Mouse (Mus musculus) liver, embryonic 14 days (tissue): Measurements from ENCODE around the gene E130116L18Rik. TPM values are rescaled to one million over a fixed set of nuclear protein-coding genes. Genes with fewer than 3 reads are reported as not detected.

Experiments used
- polyA plus RNA-seq: library from polyadenylated mRNA; depleted of rRNA; stranded (reverse); fragments of >200 nt; gene quantifications from 2 replicates; pipeline ENCODE4 v1.2.3, GENCODE M21; 2012; rRNA removed

Gene E130116L18Rik
- polyA plus RNA-seq, result not detected in 2 replicates

DNA sequence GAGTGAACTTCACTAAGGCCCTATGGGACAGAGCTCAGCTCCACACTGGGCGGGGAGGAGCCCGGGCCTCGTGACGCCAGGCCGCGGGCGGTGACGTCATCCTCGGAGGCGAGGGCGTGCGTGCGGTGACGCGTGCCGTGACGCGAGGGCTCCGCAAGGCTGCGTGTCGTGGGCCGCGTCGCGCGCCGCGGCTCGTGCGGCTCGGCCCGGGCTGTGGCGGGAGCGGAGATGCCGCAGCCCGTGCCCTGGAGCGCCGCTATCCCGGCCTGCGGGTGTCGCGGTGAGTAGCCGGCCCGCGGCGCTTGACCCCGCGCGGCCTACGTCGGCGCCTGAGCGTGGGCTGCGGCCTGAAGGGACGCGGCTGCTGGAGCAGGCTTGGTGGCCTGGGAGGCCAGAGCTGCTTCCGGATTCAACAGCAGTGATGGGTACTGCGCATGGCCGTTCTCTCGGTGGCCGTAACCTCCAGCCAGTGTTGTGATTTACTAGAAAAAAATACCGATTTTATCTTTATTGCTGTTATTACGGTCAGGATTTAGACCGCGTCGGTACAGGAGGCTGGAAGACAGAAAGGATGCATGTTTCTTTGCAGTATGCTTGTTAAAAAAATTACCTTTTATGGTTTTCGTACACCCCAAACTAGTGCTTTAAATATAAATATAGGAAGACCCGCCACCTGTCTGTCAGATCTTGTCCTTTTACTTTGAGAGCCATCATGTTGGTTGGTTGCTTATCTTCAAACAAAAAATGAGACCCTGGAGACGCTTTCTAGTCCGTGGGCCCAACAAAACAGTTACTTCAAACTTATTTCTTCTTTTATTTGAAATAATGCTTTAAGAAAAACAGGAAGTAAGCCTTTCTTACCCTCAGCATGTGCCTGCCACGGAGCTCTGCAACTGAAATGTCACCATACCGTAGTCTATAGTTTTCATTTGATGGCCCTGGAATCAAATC is at the start of gene E130116L18Rik:
E130116L18Rik (minus strand) TSS at position 402 of the 951 bp plus-strand sequence.

DNA sequence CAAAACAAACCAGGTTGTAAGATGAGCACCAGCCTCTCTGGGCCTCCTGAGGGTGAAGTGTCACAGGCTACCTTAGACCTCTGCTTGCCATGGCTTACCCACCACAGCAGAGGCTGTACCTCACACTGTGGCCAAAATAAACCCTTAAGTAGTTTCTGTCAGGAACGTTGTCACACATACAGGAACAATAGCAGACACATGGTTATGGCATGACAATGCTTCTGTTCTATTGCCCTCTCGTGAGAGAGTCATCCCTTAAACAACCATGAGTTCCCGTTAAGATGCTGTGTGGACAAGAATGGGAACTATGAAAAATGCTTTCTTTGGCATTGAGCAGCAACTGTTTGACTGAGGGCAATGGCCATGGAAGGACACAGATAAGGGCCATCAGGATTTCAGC is 1.3 kb downstream of the E130116L18Rik start, which contains the start of gene Galnt11:
Galnt11 (plus strand) TSS at position 301 of the 400 bp plus-strand sequence.

DNA sequence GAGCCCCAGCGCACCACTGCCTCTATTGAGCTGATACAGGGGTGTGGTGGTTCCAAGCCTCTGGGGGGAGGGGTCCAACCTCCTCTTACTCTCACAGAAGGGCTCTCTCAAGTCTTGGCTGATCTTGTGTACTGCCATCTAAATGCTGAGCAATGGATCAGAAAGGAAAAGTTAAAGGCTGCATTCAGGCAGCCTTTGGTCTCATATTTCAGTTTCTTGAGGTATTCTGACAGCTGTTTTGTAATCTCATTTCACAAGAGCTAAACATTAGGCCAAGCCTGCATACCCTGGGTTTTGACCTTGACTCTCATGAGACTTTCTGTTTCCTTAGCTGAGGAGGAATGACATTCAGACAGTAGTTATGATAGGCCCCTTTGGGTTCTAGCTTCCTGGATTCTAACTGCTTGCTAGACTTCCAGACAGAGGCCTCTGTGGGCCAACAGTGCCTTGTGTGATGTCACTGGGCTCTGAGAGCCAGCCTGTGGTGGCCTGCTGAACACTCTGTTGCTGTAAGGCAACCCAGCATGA is 41.9 kb downstream of the E130116L18Rik start, which contains the start of gene Galntl5:
Galntl5 (plus strand) TSS at position 457 of the 528 bp plus-strand sequence.

Other genes with a start within 250 kb of the E130116L18Rik start
- gene Prkag2, start 122.5 kb downstream of the E130116L18Rik start, polyA plus RNA-seq, result 3.8 and 4.1 TPM in 2 replicates
- not detected in 2 replicates for gene Galntl5, start 41.7 kb downstream of the E130116L18Rik start, polyA plus RNA-seq
- gene Galnt11, start 1.2 kb downstream of the E130116L18Rik start, polyA plus RNA-seq, result 4.5 and 5.0 TPM in 2 replicates